Mouse (Mus musculus): ENCODE data around the gene Gm4756. TPM values are rescaled to one million over a fixed set of nuclear protein-coding genes. Genes with fewer than 3 reads are reported as not detected.
A peak's percentile ranks its signal among the peaks of the same experiment; 100 is the strongest.

The Gm4756 gene
- polyA plus RNA-seq, 1 experiment from 2014 or later, result not detected

- Histone ChIP-seq H3K36me3 (no peaks in the 10 kb centered on the region), H3K9ac (no peak overlapping the region), H3K9me3 (replicated peaks) (no peaks in the 10 kb centered on the region), H3K4me2 (no peak overlapping the region), H3K4me3 (replicated peaks) (no peak overlapping the region), H3K4me1 (replicated peaks) (no peaks in the 10 kb centered on the region), H3K27me3 (no peaks in the 10 kb centered on the region), H3K27ac (no peak overlapping the region)
- ATAC-seq (ENCODE audit: low read depth) (peak; percentile 45), DNase-seq (no peak)
- WGBS (ENCODE audit: insufficient replicate concordance), result 58% methylated on average over 4 of the region's 4 CpGs
These were observed 85.1 kb downstream of the Gm4756 start for GRCm38 (mm10) chr12:72564281-72564795.

- no peak for ATAC-seq (ENCODE audit: low read depth)
- no peaks in the 10 kb centered on the region for H3K4me1 ChIP-seq (replicated peaks)
- no peak overlapping the region for H3K9ac ChIP-seq
- no peak overlapping the region for H3K27ac ChIP-seq
- H3K4me3 ChIP-seq (replicated peaks), result no peak overlapping the region
- no peak for DNase-seq
- H3K27me3 ChIP-seq, result no peaks in the 10 kb centered on the region
- H3K36me3 ChIP-seq, result no peaks in the 10 kb centered on the region
- no peaks in the 10 kb centered on the region for H3K9me3 ChIP-seq (replicated peaks)
- 80% methylated on average over 4 of the region's 4 CpGs for WGBS (ENCODE audit: insufficient replicate concordance)
- H3K4me2 ChIP-seq, result no peak overlapping the region
These were observed 95.1 kb downstream of the Gm4756 start for GRCm38 (mm10) chr12:72554347-72554746.

GRCm38 (mm10) chr12:72538571-72538970, 110.9 kb downstream of the Gm4756 start:
- no peaks in the 10 kb centered on the region for H3K9me3 ChIP-seq (replicated peaks)
- 84% methylated on average over 10 of the region's 10 CpGs for WGBS (ENCODE audit: insufficient replicate concordance)
- H3K4me1 ChIP-seq (replicated peaks), result peaks cover 17% of the 10 kb centered on the region
- ATAC-seq (ENCODE audit: low read depth) (no peak), DNase-seq (no peak)
- H3K9ac ChIP-seq, result no peak overlapping the region
- no peak overlapping the region for H3K4me3 ChIP-seq (replicated peaks)
- H3K4me2 ChIP-seq, result no peak overlapping the region
- peaks cover 6% of the 10 kb centered on the region for H3K36me3 ChIP-seq
- no peaks in the 10 kb centered on the region for H3K27me3 ChIP-seq
- no peak overlapping the region for H3K27ac ChIP-seq

- Histone ChIP-seq H3K4me1 (replicated peaks) (peaks cover 17% of the 10 kb centered on the region), H3K27ac (0 out of 2 replicates have a peak within 1 kb of the TSS, but pooled peaks have one; percentile 50), H3K4me3 (replicated peaks) (peak within 1 kb of the TSS; percentile 69), H3K9me3 (replicated peaks) (no peaks in the 10 kb centered on the region), H3K4me2 (peak within 1 kb of the TSS; percentile 79), H3K36me3 (no peaks in the 10 kb centered on the region), H3K9ac (peak within 1 kb of the TSS; percentile 76), H3K27me3 (no peaks in the 10 kb centered on the region)
- ATAC-seq (ENCODE audit: low read depth) (peak; percentile 100), DNase-seq (peak; percentile 99)
- WGBS (ENCODE audit: insufficient replicate concordance), result under 1% methylated on average over 45 of the region's 45 CpGs
These were observed 113.4 kb downstream of the Gm4756 start, which contains the start of gene Pcnx4 for GRCm38 (mm10) chr12:72536021-72536597. TSS of gene Pcnx4 (plus strand) at chr12:72536383.

- WGBS (ENCODE audit: insufficient replicate concordance), result 49% methylated on average over 3 of the region's 3 CpGs
- no peak for ATAC-seq (ENCODE audit: low read depth)
- peak overlapping the region; percentile 79 for H3K4me2 ChIP-seq
- no peaks in the 10 kb centered on the region for H3K27me3 ChIP-seq
- no peak overlapping the region; the same call in 1 of the 2 replicates for H3K9ac ChIP-seq
- peaks cover 17% of the 10 kb centered on the region for H3K4me1 ChIP-seq (replicated peaks)
- H3K9me3 ChIP-seq (replicated peaks), result no peaks in the 10 kb centered on the region
- DNase-seq, result no peak
- H3K4me3 ChIP-seq (replicated peaks), result peak overlapping the region; percentile 69
- H3K27ac ChIP-seq, result no peak overlapping the region
- H3K36me3 ChIP-seq, result no peaks in the 10 kb centered on the region
These were observed 113.9 kb downstream of the Gm4756 start for GRCm38 (mm10) chr12:72535599-72535998.

- ATAC-seq (ENCODE audit: low read depth), result no peak
- Histone ChIP-seq H3K4me1 (replicated peaks) (peaks cover 17% of the 10 kb centered on the region), H3K27me3 (no peaks in the 10 kb centered on the region), H3K27ac (no peak overlapping the region), H3K4me2 (no peak overlapping the region), H3K4me3 (replicated peaks) (no peak overlapping the region), H3K9me3 (replicated peaks) (no peaks in the 10 kb centered on the region), H3K9ac (no peak overlapping the region), H3K36me3 (no peaks in the 10 kb centered on the region)
- DNase-seq, result no peak
- 67% methylated on average over 6 of the region's 6 CpGs for WGBS (ENCODE audit: insufficient replicate concordance)
These were observed 115.5 kb downstream of the Gm4756 start for GRCm38 (mm10) chr12:72533986-72534385.

GRCm38 (mm10) chr12:72532303-72532702, 117.2 kb downstream of the Gm4756 start:
- Histone ChIP-seq H3K4me3 (replicated peaks) (no peak overlapping the region), H3K4me1 (replicated peaks) (peaks cover 14% of the 10 kb centered on the region), H3K36me3 (no peaks in the 10 kb centered on the region), H3K9me3 (replicated peaks) (no peaks in the 10 kb centered on the region), H3K27ac (no peak overlapping the region), H3K9ac (no peak overlapping the region), H3K27me3 (no peaks in the 10 kb centered on the region), H3K4me2 (no peak overlapping the region)
- DNase-seq, result no peak
- no peak for ATAC-seq (ENCODE audit: low read depth)
- 64% methylated on average over 7 of the region's 7 CpGs for WGBS (ENCODE audit: insufficient replicate concordance)

Other genes with a start within 250 kb of the Gm4756 start
- gene Rtn1, start 240.6 kb downstream of the Gm4756 start, polyA plus RNA-seq (2015; fragmentation: Nextera tagmentation; extraction: Ambion mirVana), result 2.1 and 2.9 TPM in 2 replicates
- gene Lrrc9, start 207.8 kb downstream of the Gm4756 start, polyA plus RNA-seq (2015; fragmentation: Nextera tagmentation; extraction: Ambion mirVana), result 0.25 and 0.35 TPM in 2 replicates
- gene Pcnx4, start 113.3 kb downstream of the Gm4756 start, polyA plus RNA-seq (2015; fragmentation: Nextera tagmentation; extraction: Ambion mirVana), result 2.9 and 3.0 TPM in 2 replicates
- gene Dhrs7, start 15.2 kb upstream of the Gm4756 start, polyA plus RNA-seq (2015; fragmentation: Nextera tagmentation; extraction: Ambion mirVana), result 12.9 and 14.2 TPM in 2 replicates
- 25.6 and 25.8 TPM in 2 replicates for gene Ppm1a, start 107.8 kb upstream of the Gm4756 start, polyA plus RNA-seq (2015; fragmentation: Nextera tagmentation; extraction: Ambion mirVana)

All from liver, embryonic 13.5 days (tissue).